Mouse (Mus musculus): ENCODE measurements at regions not wholly inside any gene's neighbourhood (a gene's known extent, or its start where the extent isn't known, plus 50 kb on each side); places are given as distances from the start of the nearest gene placed in this dataset.

DNA sequence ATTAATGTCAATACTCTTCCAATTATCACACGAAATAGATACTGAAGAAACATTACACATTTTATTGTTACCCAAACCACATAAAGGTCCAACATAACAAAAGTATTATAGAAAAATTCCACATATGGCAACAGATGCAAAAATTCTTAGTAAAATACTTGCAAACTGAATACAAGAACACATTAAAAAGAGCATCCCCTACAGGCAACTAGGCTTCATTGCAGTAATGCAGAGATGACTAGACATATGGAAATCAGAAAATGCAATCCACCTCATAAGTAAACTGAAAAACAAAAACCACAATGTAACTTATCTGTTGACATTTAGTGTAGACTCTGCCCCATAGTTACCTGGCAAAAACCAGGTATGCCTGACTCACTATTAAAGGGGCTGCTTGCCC lies 438.6 kb upstream of the Nrxn1 start:
- H3K4me3 ChIP-seq (replicated peaks; ENCODE audit: low read length) = no peak overlapping the region
- DNase-seq (ENCODE audit: low spot score) (no peak), ATAC-seq (ENCODE audit: low FRiP score) (no peak)
- H3K4me2 ChIP-seq (replicated peaks) = no peak overlapping the region
- H3K4me1 ChIP-seq (replicated peaks; ENCODE audit: control insufficient read depth, insufficient read depth, low read length) = no peaks in the 10 kb centered on the region
- H3K36me3 ChIP-seq (replicated peaks; ENCODE audit: control insufficient read depth, insufficient read depth) = no peaks in the 10 kb centered on the region
- no peak overlapping the region for H3K9ac ChIP-seq
- no peaks in the 10 kb centered on the region for H3K27me3 ChIP-seq (ENCODE audit: control insufficient read depth, insufficient read depth, low read length)
- 96% methylated on average over 1 of the region's 1 CpGs for WGBS
- H3K27ac ChIP-seq = no peak overlapping the region
- H3K9me3 ChIP-seq (ENCODE audit: control insufficient read depth, low read length) = no peaks in the 10 kb centered on the region

DNA sequence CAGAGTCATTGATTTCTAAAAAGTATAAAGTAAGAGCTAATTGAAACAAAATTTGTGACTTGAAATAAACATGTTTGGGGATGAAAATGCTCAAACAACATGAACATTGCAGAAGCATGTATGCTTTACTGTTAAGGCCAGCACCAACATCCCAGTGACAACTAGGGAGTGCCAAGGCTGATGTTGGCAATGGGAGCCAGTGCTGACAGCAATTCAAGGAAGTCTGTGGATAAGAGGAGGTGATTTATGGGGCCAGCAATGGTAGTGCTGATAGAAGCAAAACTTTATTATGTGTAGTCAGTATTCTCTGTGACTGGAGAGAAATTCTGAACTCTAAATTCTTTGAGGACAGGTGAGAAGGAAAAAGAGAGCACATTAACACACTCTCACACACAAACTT lies 424.4 kb upstream of the Nrxn1 start:
- H3K4me2 ChIP-seq (replicated peaks) = no peak overlapping the region
- H3K36me3 ChIP-seq (replicated peaks; ENCODE audit: control insufficient read depth, insufficient read depth) = no peaks in the 10 kb centered on the region
- H3K4me3 ChIP-seq (replicated peaks; ENCODE audit: low read length) = no peak overlapping the region
- no peak overlapping the region for H3K27ac ChIP-seq
- DNase-seq (ENCODE audit: low spot score) = no peak
- H3K9ac ChIP-seq = no peak overlapping the region
- H3K4me1 ChIP-seq (replicated peaks; ENCODE audit: control insufficient read depth, insufficient read depth, low read length) = no peaks in the 10 kb centered on the region
- no peak for ATAC-seq (ENCODE audit: low FRiP score)
- H3K9me3 ChIP-seq (ENCODE audit: control insufficient read depth, low read length) = no peaks in the 10 kb centered on the region
- no peaks in the 10 kb centered on the region for H3K27me3 ChIP-seq (ENCODE audit: control insufficient read depth, insufficient read depth, low read length)

Data from hindbrain, embryonic 14.5 days (tissue).